Mouse (Mus musculus): Measurements from ENCODE around the gene Rusc2. TPM values are rescaled to one million over a fixed set of nuclear protein-coding genes. Genes with fewer than 3 reads are reported as not detected.
A peak's percentile ranks its signal among the peaks of the same experiment; 100 is the strongest.

Rusc2 gene
- total and polyA plus RNA-seq, 2 experiments, result 14.2 to 17.5 TPM

- Histone ChIP-seq H3K36me3 (ENCODE audit: control insufficient read depth, insufficient read depth, low read length) (no peaks in the 10 kb centered on the region), H3K27ac (replicated peaks; ENCODE audit: insufficient read depth, low read depth, low read length) (no peak overlapping the region), H3K9ac (ENCODE audit: low read depth, low read length) (no peak overlapping the region), H3K79me2 (ENCODE audit: control insufficient read depth, insufficient read depth, low read length) (no peaks in the 10 kb centered on the region), H3K27me3 (ENCODE audit: control insufficient read depth, insufficient read depth, low read length) (0 out of 2 replicates have a peak, but pooled peaks cover 6% of the 10 kb centered on the region), H3K4me1 (ENCODE audit: control insufficient read depth, insufficient read depth, low read length) (no peaks in the 10 kb centered on the region; the same call in 1 of the 2 replicates), H3K4me3 (ENCODE audit: insufficient read depth, low read depth, low read length) (no peak overlapping the region)
- TF ChIP-seq POLR2A (IDR thresholded peaks at IDR 0.05; ENCODE audit: extremely low read depth, insufficient read depth, low read length), result no peak
- TF ChIP-seq CTCF (IDR thresholded peaks at IDR 0.05; ENCODE audit: low read depth, low read length), result no peak
- WGBS, result 40% methylated on average over 8 of the region's 8 CpGs
- DNase-seq (ENCODE audit: extremely low read depth, low read depth, low spot score), result no peak
Observed at GRCm38 (mm10) chr4:43457124-43457523, 75.3 kb downstream of the Rusc2 start.

- WGBS, result 92% methylated on average over 5 of the region's 5 CpGs
Observed at GRCm38 (mm10) chr4:43463102-43463501, 81.3 kb downstream of the Rusc2 start.

GRCm38 (mm10) chr4:43465935-43466334, 84.2 kb downstream of the Rusc2 start:
- H3K9ac ChIP-seq (ENCODE audit: low read depth, low read length), result no peak overlapping the region
- WGBS, result 85% methylated on average over 6 of the region's 6 CpGs
- no peaks in the 10 kb centered on the region for H3K79me2 ChIP-seq (ENCODE audit: control insufficient read depth, insufficient read depth, low read length)
- H3K4me1 ChIP-seq (ENCODE audit: control insufficient read depth, insufficient read depth, low read length), result no peaks in the 10 kb centered on the region
- TF ChIP-seq POLR2A (IDR thresholded peaks at IDR 0.05; ENCODE audit: extremely low read depth, insufficient read depth, low read length) (no peak), CTCF (IDR thresholded peaks at IDR 0.05; ENCODE audit: low read depth, low read length) (no peak)
- DNase-seq (ENCODE audit: extremely low read depth, low read depth, low spot score), result no peak
- H3K27ac ChIP-seq (replicated peaks; ENCODE audit: insufficient read depth, low read depth, low read length), result peak overlapping the region; percentile 54
- no peaks in the 10 kb centered on the region for H3K27me3 ChIP-seq (ENCODE audit: control insufficient read depth, insufficient read depth, low read length)
- no peak overlapping the region for H3K4me3 ChIP-seq (ENCODE audit: insufficient read depth, low read depth, low read length)
- no peaks in the 10 kb centered on the region for H3K36me3 ChIP-seq (ENCODE audit: control insufficient read depth, insufficient read depth, low read length)

More at GRCm38 (mm10) chr4:43463102-43463501, 81.3 kb downstream of the Rusc2 start:
- Histone ChIP-seq H3K9ac (ENCODE audit: low read depth, low read length) (no peak overlapping the region), H3K4me1 (ENCODE audit: control insufficient read depth, insufficient read depth, low read length) (no peaks in the 10 kb centered on the region), H3K4me3 (ENCODE audit: insufficient read depth, low read depth, low read length) (no peak overlapping the region), H3K27me3 (ENCODE audit: control insufficient read depth, insufficient read depth, low read length) (no peaks in the 10 kb centered on the region), H3K79me2 (ENCODE audit: control insufficient read depth, insufficient read depth, low read length) (no peaks in the 10 kb centered on the region), H3K36me3 (ENCODE audit: control insufficient read depth, insufficient read depth, low read length) (no peaks in the 10 kb centered on the region), H3K27ac (replicated peaks; ENCODE audit: insufficient read depth, low read depth, low read length) (no peak overlapping the region)
- no peak for DNase-seq (ENCODE audit: extremely low read depth, low read depth, low spot score)
- TF ChIP-seq CTCF (IDR thresholded peaks at IDR 0.05; ENCODE audit: low read depth, low read length) (no peak), POLR2A (IDR thresholded peaks at IDR 0.05; ENCODE audit: extremely low read depth, insufficient read depth, low read length) (no peak)

- Histone ChIP-seq H3K4me1 (ENCODE audit: control insufficient read depth, insufficient read depth, low read length) (no peaks in the 10 kb centered on the region), H3K79me2 (ENCODE audit: control insufficient read depth, insufficient read depth, low read length) (no peaks in the 10 kb centered on the region), H3K36me3 (ENCODE audit: control insufficient read depth, insufficient read depth, low read length) (no peaks in the 10 kb centered on the region), H3K9ac (ENCODE audit: low read depth, low read length) (no peak overlapping the region), H3K27ac (replicated peaks; ENCODE audit: insufficient read depth, low read depth, low read length) (no peak overlapping the region), H3K27me3 (ENCODE audit: control insufficient read depth, insufficient read depth, low read length) (no peaks in the 10 kb centered on the region), H3K4me3 (ENCODE audit: insufficient read depth, low read depth, low read length) (no peak overlapping the region)
- 87% methylated on average over 7 of the region's 7 CpGs for WGBS
- TF ChIP-seq POLR2A (IDR thresholded peaks at IDR 0.05; ENCODE audit: extremely low read depth, insufficient read depth, low read length) (no peak), CTCF (IDR thresholded peaks at IDR 0.05; ENCODE audit: low read depth, low read length) (no peak)
- DNase-seq (ENCODE audit: extremely low read depth, low read depth, low spot score), result no peak
Observed at GRCm38 (mm10) chr4:43466872-43467271, 85.1 kb downstream of the Rusc2 start.

GRCm38 (mm10) chr4:43470301-43470700, 88.5 kb downstream of the Rusc2 start:
- Histone ChIP-seq H3K4me3 (ENCODE audit: insufficient read depth, low read depth, low read length) (no peak overlapping the region), H3K36me3 (ENCODE audit: control insufficient read depth, insufficient read depth, low read length) (no peaks in the 10 kb centered on the region), H3K9ac (ENCODE audit: low read depth, low read length) (no peak overlapping the region), H3K4me1 (ENCODE audit: control insufficient read depth, insufficient read depth, low read length) (no peaks in the 10 kb centered on the region), H3K27me3 (ENCODE audit: control insufficient read depth, insufficient read depth, low read length) (no peaks in the 10 kb centered on the region), H3K27ac (replicated peaks; ENCODE audit: insufficient read depth, low read depth, low read length) (0 out of 2 replicates have a peak overlapping the region, but pooled peaks have one; percentile 12), H3K79me2 (ENCODE audit: control insufficient read depth, insufficient read depth, low read length) (no peaks in the 10 kb centered on the region)
- 87% methylated on average over 10 of the region's 10 CpGs for WGBS
- TF ChIP-seq CTCF (IDR thresholded peaks at IDR 0.05; ENCODE audit: low read depth, low read length) (no peak), POLR2A (IDR thresholded peaks at IDR 0.05; ENCODE audit: extremely low read depth, insufficient read depth, low read length) (no peak)
- DNase-seq (ENCODE audit: extremely low read depth, low read depth, low spot score), result peak; percentile 37

GRCm38 (mm10) chr4:43473636-43474035, 91.9 kb downstream of the Rusc2 start:
- TF ChIP-seq POLR2A (IDR thresholded peaks at IDR 0.05; ENCODE audit: extremely low read depth, insufficient read depth, low read length) (no peak), CTCF (IDR thresholded peaks at IDR 0.05; ENCODE audit: low read depth, low read length) (no peak)
- 74% methylated on average over 1 of the region's 1 CpGs for WGBS
- H3K27ac ChIP-seq (replicated peaks; ENCODE audit: insufficient read depth, low read depth, low read length), result no peak overlapping the region
- H3K4me3 ChIP-seq (ENCODE audit: insufficient read depth, low read depth, low read length), result no peak overlapping the region
- no peak overlapping the region for H3K9ac ChIP-seq (ENCODE audit: low read depth, low read length)
- DNase-seq (ENCODE audit: extremely low read depth, low read depth, low spot score), result no peak
- H3K36me3 ChIP-seq (ENCODE audit: control insufficient read depth, insufficient read depth, low read length), result no peaks in the 10 kb centered on the region
- no peaks in the 10 kb centered on the region for H3K79me2 ChIP-seq (ENCODE audit: control insufficient read depth, insufficient read depth, low read length)
- no peaks in the 10 kb centered on the region for H3K27me3 ChIP-seq (ENCODE audit: control insufficient read depth, insufficient read depth, low read length)
- H3K4me1 ChIP-seq (ENCODE audit: control insufficient read depth, insufficient read depth, low read length), result 0 out of 2 replicates have a peak, but pooled peaks cover 2% of the 10 kb centered on the region
